Comparison of ENCODE assay signal across 8 mouse cellular contexts in the genomic region with DNA sequence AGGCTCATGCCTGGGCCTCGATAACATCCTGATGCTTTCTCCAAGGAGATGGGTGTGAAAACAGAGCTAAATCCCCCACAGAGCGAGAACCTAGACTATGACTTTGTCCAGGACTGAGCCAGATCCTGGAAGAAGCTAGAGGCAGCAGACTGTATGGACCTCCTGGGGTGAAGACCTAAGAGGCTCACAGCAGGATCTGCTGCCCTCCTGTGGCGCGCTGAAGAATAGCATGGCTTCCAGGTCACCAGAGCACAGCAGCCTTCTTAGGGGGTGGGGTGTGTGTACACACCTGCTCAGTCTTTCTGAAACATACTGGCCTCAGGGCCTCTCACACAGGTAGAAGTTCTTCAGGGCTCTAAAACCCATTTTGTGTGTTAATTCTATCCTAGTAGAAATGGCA. TPM values are rescaled to one million over a fixed set of nuclear protein-coding genes. Genes with fewer than 3 reads are reported as not detected.
DNase-seq lines count a peak whose midpoint lies in the region; ATAC-seq and TF ChIP-seq lines count a peak whose summit lies in the region.

No protein-coding gene starts in this region.

- DNase-seq in CD8-positive naive resting alpha-beta T cell, adult 2 months (ENCODE audit: low read depth in 2 of 2, low spot score in 2 of 2): peak; percentile 44 to 59
- peak; percentile 82 for DNase-seq in kidney, postnatal 14 days
- peak; percentile 71 for DNase-seq in thymus, adult 2 months

- peak; percentile 76 for ATAC-seq in embryonic facial prominence, embryonic 15.5 days (ENCODE audit: insufficient number of reproducible peaks, low FRiP score, low TSS enrichment, low read depth)
- ATAC-seq in heart, embryonic 16.5 days (replicated peaks; ENCODE audit: extremely low read depth, insufficient read depth, low FRiP score): peak; percentile 59
- peak; percentile 71 for ATAC-seq in liver, embryonic 16.5 days (ENCODE audit: low read depth)
- ATAC-seq in neural tube, embryonic 14.5 days (ENCODE audit: low read depth): peak; percentile 34; the same call in 1 of the 2 replicates

- no peaks in the 10 kb centered on the region for H3K36me3 ChIP-seq in embryonic facial prominence, embryonic 15.5 days
- H3K36me3 ChIP-seq in heart, embryonic 16.5 days (ENCODE audit: control insufficient read depth, insufficient read depth): no peaks in the 10 kb centered on the region
- no peaks in the 10 kb centered on the region for H3K36me3 ChIP-seq in liver, embryonic 16.5 days (ENCODE audit: control insufficient read depth, insufficient read depth)
- H3K36me3 ChIP-seq in neural tube, embryonic 14.5 days (ENCODE audit: control insufficient read depth, insufficient read depth, low read length): no peaks in the 10 kb centered on the region
- no peaks in the 10 kb centered on the region for H3K36me3 ChIP-seq in thymus, adult 2 months (ENCODE audit: control insufficient read depth, insufficient read depth, low read length)

- 21% methylated on average over 4 of the region's 4 CpGs for WGBS in bone marrow, adult 2 months
- WGBS in embryonic facial prominence, embryonic 15.5 days: 24% methylated on average over 4 of the region's 4 CpGs
- 20% methylated on average over 4 of the region's 4 CpGs for WGBS in heart, embryonic 16.5 days
- WGBS in liver, embryonic 16.5 days (ENCODE audit: insufficient replicate concordance): 15% methylated on average over 4 of the region's 4 CpGs
- 29% methylated on average over 4 of the region's 4 CpGs for WGBS in neural tube, embryonic 14.5 days
- WGBS in thymus, adult 2 months: 25% methylated on average over 4 of the region's 4 CpGs

- no peak for TF ChIP-seq POLR2A in bone marrow, adult 2 months (IDR thresholded peaks at IDR 0.05; ENCODE audit: borderline replicate concordance, control insufficient read depth, low read depth, low read length)
- TF ChIP-seq POLR2A in thymus, adult 2 months (IDR thresholded peaks at IDR 0.05; ENCODE audit: control insufficient read depth, extremely low read depth, insufficient read depth, low read length, poor library complexity): no peak

- TF ChIP-seq CTCF in bone marrow, adult 2 months (IDR thresholded peaks at IDR 0.05; ENCODE audit: control insufficient read depth, insufficient read depth, low read length): peak; percentile 98
- TF ChIP-seq CTCF in thymus, adult 2 months (IDR thresholded peaks at IDR 0.05; ENCODE audit: borderline replicate concordance, control insufficient read depth, extremely low read depth, insufficient read depth, low read length, poor library complexity): peak; percentile 96

- no peaks in the 10 kb centered on the region for H3K4me1 ChIP-seq in bone marrow, adult 2 months (ENCODE audit: control insufficient read depth, insufficient read depth, low read length)
- 0 out of 2 replicates have a peak, but pooled peaks cover 3% of the 10 kb centered on the region for H3K4me1 ChIP-seq in embryonic facial prominence, embryonic 15.5 days
- peaks cover 8% of the 10 kb centered on the region for H3K4me1 ChIP-seq in heart, embryonic 16.5 days (ENCODE audit: control insufficient read depth, insufficient read depth, low read length)
- no peaks in the 10 kb centered on the region; the same call in 1 of the 2 replicates for H3K4me1 ChIP-seq in liver, embryonic 16.5 days (ENCODE audit: control insufficient read depth, low read depth, low read length)
- no peaks in the 10 kb centered on the region for H3K4me1 ChIP-seq in neural tube, embryonic 14.5 days (ENCODE audit: control insufficient read depth, insufficient read depth, low read length)
- H3K4me1 ChIP-seq in thymus, adult 2 months (replicated peaks; ENCODE audit: control insufficient read depth, insufficient read depth, low read length): no peaks in the 10 kb centered on the region

- no peak overlapping the region for H3K9ac ChIP-seq in embryonic facial prominence, embryonic 15.5 days
- H3K9ac ChIP-seq in heart, embryonic 16.5 days (ENCODE audit: low read length): no peak overlapping the region
- H3K9ac ChIP-seq in liver, embryonic 16.5 days (ENCODE audit: low read depth, low read length): no peak overlapping the region
- H3K9ac ChIP-seq in neural tube, embryonic 14.5 days (replicated peaks; ENCODE audit: low read depth, low read length): no peak overlapping the region

- no peak overlapping the region for H3K4me3 ChIP-seq in bone marrow, adult 2 months (replicated peaks; ENCODE audit: control insufficient read depth, low read depth, low read length)
- H3K4me3 ChIP-seq in embryonic facial prominence, embryonic 15.5 days (replicated peaks): no peak overlapping the region
- no peak overlapping the region for H3K4me3 ChIP-seq in heart, embryonic 16.5 days (ENCODE audit: low read length)
- H3K4me3 ChIP-seq in liver, embryonic 16.5 days (ENCODE audit: low read depth, low read length): no peak overlapping the region
- no peak overlapping the region for H3K4me3 ChIP-seq in neural tube, embryonic 14.5 days (ENCODE audit: low read depth, low read length)
- H3K4me3 ChIP-seq in thymus, adult 2 months (ENCODE audit: control insufficient read depth, insufficient read depth, low read length): no peak overlapping the region

- no peaks in the 10 kb centered on the region for H3K27me3 ChIP-seq in embryonic facial prominence, embryonic 15.5 days
- H3K27me3 ChIP-seq in heart, embryonic 16.5 days (ENCODE audit: control insufficient read depth, insufficient read depth, low read length): no peaks in the 10 kb centered on the region
- no peaks in the 10 kb centered on the region for H3K27me3 ChIP-seq in liver, embryonic 16.5 days (ENCODE audit: control insufficient read depth, insufficient read depth, low read depth, low read length)
- no peaks in the 10 kb centered on the region for H3K27me3 ChIP-seq in neural tube, embryonic 14.5 days (ENCODE audit: control insufficient read depth, insufficient read depth, low read length)
- H3K27me3 ChIP-seq in thymus, adult 2 months (ENCODE audit: control insufficient read depth, insufficient read depth, low read length): no peaks in the 10 kb centered on the region

- H3K9me3 ChIP-seq in embryonic facial prominence, embryonic 15.5 days (replicated peaks): no peaks in the 10 kb centered on the region
- no peaks in the 10 kb centered on the region for H3K9me3 ChIP-seq in heart, embryonic 16.5 days (replicated peaks; ENCODE audit: control insufficient read depth, low read length)
- H3K9me3 ChIP-seq in liver, embryonic 16.5 days (replicated peaks; ENCODE audit: control insufficient read depth, low read length): no peaks in the 10 kb centered on the region
- H3K9me3 ChIP-seq in neural tube, embryonic 14.5 days (ENCODE audit: control insufficient read depth, low read length): no peaks in the 10 kb centered on the region

- no peak overlapping the region for H3K4me2 ChIP-seq in embryonic facial prominence, embryonic 15.5 days (replicated peaks)
- no peak overlapping the region for H3K4me2 ChIP-seq in heart, embryonic 16.5 days (ENCODE audit: low read depth, low read length)
- no peak overlapping the region for H3K4me2 ChIP-seq in liver, embryonic 16.5 days (ENCODE audit: low read depth, low read length)
- H3K4me2 ChIP-seq in neural tube, embryonic 14.5 days (ENCODE audit: low read depth, low read length): no peak overlapping the region

- H3K27ac ChIP-seq in bone marrow, adult 2 months (ENCODE audit: control insufficient read depth, insufficient read depth, low read depth, low read length, poor library complexity): no peak overlapping the region
- H3K27ac ChIP-seq in embryonic facial prominence, embryonic 15.5 days (replicated peaks): no peak overlapping the region
- no peak overlapping the region for H3K27ac ChIP-seq in heart, embryonic 16.5 days (ENCODE audit: low read length)
- H3K27ac ChIP-seq in liver, embryonic 16.5 days (ENCODE audit: low read length): no peak overlapping the region
- no peak overlapping the region for H3K27ac ChIP-seq in neural tube, embryonic 14.5 days (ENCODE audit: low read depth, low read length)
- H3K27ac ChIP-seq in thymus, adult 2 months (ENCODE audit: control insufficient read depth, insufficient read depth, low read length): no peak overlapping the region

RNA-seq across cellular contexts. Expression of a gene that starts 15.6 kb away (rescaled TPM):
- 7.7 and 8.2 TPM in 2 replicates for polyA plus RNA-seq in bone marrow, adult 2 months (2011; ENCODE audit: insufficient read depth, insufficient read length, low replicate concordance, missing spikeins)
- polyA plus RNA-seq in embryonic facial prominence, embryonic 15.5 days (2015; fragmentation: Nextera tagmentation; extraction: Ambion mirVana): 11.8 and 12.1 TPM in 2 replicates
- polyA plus RNA-seq in heart, embryonic 16.5 days (2015; fragmentation: Nextera tagmentation; extraction: Ambion mirVana): 70.0 and 89.0 TPM in 2 replicates
- polyA plus RNA-seq in liver, embryonic 16.5 days (2015; fragmentation: Nextera tagmentation; extraction: Ambion mirVana): 37.0 and 43.7 TPM in 2 replicates
- 3.1 and 3.3 TPM in 2 replicates for polyA plus RNA-seq in neural tube, embryonic 14.5 days (2014; fragmentation: Nextera tagmentation; extraction: Ambion mirVana)
- 33.4 and 51.0 TPM in 2 replicates for polyA plus RNA-seq in thymus, adult 2 months (2012; rRNA removed)

RNA-seq across cellular contexts. Expression of a gene that starts 48.2 kb away (rescaled TPM):
- polyA plus RNA-seq in bone marrow, adult 2 months (2011; ENCODE audit: insufficient read depth, insufficient read length, low replicate concordance, missing spikeins): 43.0 and 58.1 TPM in 2 replicates
- polyA plus RNA-seq in embryonic facial prominence, embryonic 15.5 days (2015; fragmentation: Nextera tagmentation; extraction: Ambion mirVana): 22.3 and 24.6 TPM in 2 replicates
- 16.5 TPM in 2 replicates for polyA plus RNA-seq in heart, embryonic 16.5 days (2015; fragmentation: Nextera tagmentation; extraction: Ambion mirVana)
- polyA plus RNA-seq in liver, embryonic 16.5 days (2015; fragmentation: Nextera tagmentation; extraction: Ambion mirVana): 32.2 and 37.0 TPM in 2 replicates
- polyA plus RNA-seq in neural tube, embryonic 14.5 days (2014; fragmentation: Nextera tagmentation; extraction: Ambion mirVana): 14.1 and 16.3 TPM in 2 replicates
- polyA plus RNA-seq in thymus, adult 2 months (2012; rRNA removed): 35.2 and 39.9 TPM in 2 replicates
